Mouse (Mus musculus) kidney, adult 2 months (tissue): Measurements from ENCODE around the gene Cpeb1.

Experiments
- CTCF ChIP-seq: fragments of 200-500 bp; conservative IDR thresholded peaks from 2 replicates; pipeline ENCODE4 v1.5.1; 2011; ENCODE audit warnings: low read depth, mild to moderate bottlenecking, control low read depth, low read length, moderate library complexity, mixed read lengths; ENCODE audit not compliant: insufficient read depth, insufficient read length
- POLR2A ChIP-seq: fragments of 200-500 bp; IDR thresholded peaks from one replicate; pipeline ENCODE4 v1.6.1; 2011; ENCODE audit warnings: low read depth, low read length, control low read depth

DNA sequence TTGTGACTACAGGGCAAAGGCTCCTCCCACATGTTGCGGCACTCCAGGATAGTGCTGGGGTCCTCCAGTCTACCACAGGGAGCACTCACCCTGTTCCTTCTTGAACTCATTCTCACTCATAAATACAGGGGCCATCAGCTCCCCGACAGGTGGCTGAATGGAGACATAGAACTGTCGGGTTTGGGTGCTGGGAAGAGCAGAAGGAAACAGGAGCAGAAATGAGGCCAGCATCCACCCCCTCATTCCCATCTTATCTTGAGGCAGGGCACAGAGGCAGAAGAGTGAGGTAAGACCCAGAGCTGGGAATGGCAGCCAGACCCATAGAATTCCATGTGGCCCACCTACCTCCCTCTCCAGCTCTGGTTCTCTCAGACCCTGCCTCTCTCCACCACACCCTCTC, 7.5 kb upstream of the Cpeb1 start:
- TF ChIP-seq CTCF (no peak), POLR2A (no peak)
